Mouse (Mus musculus) regulatory T cell (primary cell): ENCODE data around the gene Btbd9.

Experiments
- in situ Hi-C: fragments of 300-600 bp; cut with MboI, MseI; formaldehyde crosslinking; loops from one replicate; pipeline ENCODE4 v1.15.1; 2025; ENCODE audit warnings: high pct_unique_total_duplicates

Btbd9 gene

GRCm38 (mm10) chr17:30245308-30245706 lies 331.0 kb downstream of the Btbd9 start:
- in situ Hi-C loops: no loop called here

GRCm38 (mm10) chr17:30244651-30245307 lies 331.5 kb downstream of the Btbd9 start:
- in situ Hi-C loops: no loop called here

GRCm38 (mm10) chr17:30243540-30243939 lies 332.7 kb downstream of the Btbd9 start:
- in situ Hi-C loops: no loop called here

- in situ Hi-C loops: no loop called here
Observed at GRCm38 (mm10) chr17:30242647-30243046, 333.6 kb downstream of the Btbd9 start.

GRCm38 (mm10) chr17:30241720-30242322 lies 334.5 kb downstream of the Btbd9 start:
- in situ Hi-C loops: no loop called here

GRCm38 (mm10) chr17:30241061-30241460 lies 335.2 kb downstream of the Btbd9 start:
- in situ Hi-C loops: no loop called here

- in situ Hi-C loops: no loop called here
Observed at GRCm38 (mm10) chr17:30240659-30241058, 335.6 kb downstream of the Btbd9 start.

GRCm38 (mm10) chr17:30239458-30239857 lies 336.8 kb downstream of the Btbd9 start:
- in situ Hi-C loops: no loop called here

- in situ Hi-C loops: no loop called here
Observed at GRCm38 (mm10) chr17:30237600-30237999, 338.7 kb downstream of the Btbd9 start.

- in situ Hi-C loops: no loop called here
Observed at GRCm38 (mm10) chr17:30236611-30237010, 339.7 kb downstream of the Btbd9 start.

- in situ Hi-C loops: no loop called here
Observed at GRCm38 (mm10) chr17:30235380-30235779, 340.9 kb downstream of the Btbd9 start.

- in situ Hi-C loops: no loop called here
Observed at GRCm38 (mm10) chr17:30232698-30233097, 343.6 kb downstream of the Btbd9 start.

GRCm38 (mm10) chr17:30231483-30231882 lies 344.8 kb downstream of the Btbd9 start:
- in situ Hi-C loops: no loop called here

GRCm38 (mm10) chr17:30230428-30230827 lies 345.9 kb downstream of the Btbd9 start:
- in situ Hi-C loops: no loop called here

- in situ Hi-C loops: no loop called here
Observed at GRCm38 (mm10) chr17:30228439-30229215, 347.7 kb downstream of the Btbd9 start.

- in situ Hi-C loops: no loop called here
Observed at GRCm38 (mm10) chr17:30225030-30225740, 351.1 kb downstream of the Btbd9 start.

- in situ Hi-C loops: no loop called here
Observed at GRCm38 (mm10) chr17:30222837-30223236, 353.5 kb downstream of the Btbd9 start.

GRCm38 (mm10) chr17:30222361-30222760 lies 353.9 kb downstream of the Btbd9 start:
- in situ Hi-C loops: no loop called here

- in situ Hi-C loops: no loop called here
Observed at GRCm38 (mm10) chr17:30221677-30222076, 354.6 kb downstream of the Btbd9 start.

- in situ Hi-C loops: loop anchor here (5.0 kb wide), 1 partner anchor 62 kb away; no protein-coding TSS in a partner anchor
Observed at GRCm38 (mm10) chr17:30215741-30216140, 360.5 kb downstream of the Btbd9 start.

GRCm38 (mm10) chr17:30214393-30214792 lies 361.9 kb downstream of the Btbd9 start:
- in situ Hi-C loops: no loop called here

GRCm38 (mm10) chr17:30213371-30213770 lies 362.9 kb downstream of the Btbd9 start:
- in situ Hi-C loops: no loop called here
